Mouse (Mus musculus): ENCODE data around the gene Tmtc1. TPM values are rescaled to one million over a fixed set of nuclear protein-coding genes. Genes with fewer than 3 reads are reported as not detected.

The Tmtc1 gene
- polyA plus RNA-seq, 1 experiment, result 0.01 TPM

DNA sequence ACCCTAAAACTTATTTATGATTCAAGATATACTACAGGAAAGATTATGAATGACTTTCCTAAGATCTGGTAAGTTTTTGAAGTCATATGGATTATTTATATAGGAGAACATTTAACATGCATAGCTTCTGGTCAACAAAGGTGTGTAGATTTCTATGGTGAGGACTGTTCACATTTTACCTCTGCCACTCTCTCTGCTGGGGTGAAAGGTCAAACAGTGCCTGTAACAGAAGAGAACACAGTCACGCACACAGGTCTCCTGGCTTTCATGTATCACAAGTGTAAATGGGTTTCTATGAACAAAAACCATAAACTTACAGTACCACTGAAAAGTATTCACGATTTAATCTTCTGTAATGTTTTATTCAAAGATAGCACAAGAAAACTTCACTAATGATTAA is 245.0 kb downstream of the Tmtc1 start:
- Histone ChIP-seq H3K27me3 (ENCODE audit: control insufficient read depth, insufficient read depth, insufficient read length) (no peaks in the 10 kb centered on the region), H3K36me3 (ENCODE audit: control insufficient read depth, insufficient read depth) (peaks cover 61% of the 10 kb centered on the region)
- TF ChIP-seq E2F4 (IDR thresholded peaks at IDR 0.05; ENCODE audit: insufficient read depth) (no peak), POLR2AphosphoS2 (IDR thresholded peaks at IDR 0.05; ENCODE audit: insufficient read length, low read depth) (no peak), TCF3 (IDR thresholded peaks at IDR 0.05; ENCODE audit: insufficient read length, low read depth) (no peak), USF1 (IDR thresholded peaks at IDR 0.05; ENCODE audit: low read depth) (no peak), SRF (IDR thresholded peaks at IDR 0.05; ENCODE audit: control insufficient read depth, insufficient read length, low read depth) (no peak), TCF12 (IDR thresholded peaks at IDR 0.05; ENCODE audit: insufficient read depth, poor library complexity, severe bottlenecking) (no peak), POLR2A (IDR thresholded peaks at IDR 0.05; ENCODE audit: insufficient read length, low read depth) (no peak), MYOG (IDR thresholded peaks at IDR 0.05; ENCODE audit: control insufficient read depth in 1 of 3, insufficient read depth in 1 of 3, insufficient read length in 2 of 3, low read depth in 2 of 3) (no peak), REST (IDR thresholded peaks at IDR 0.05; ENCODE audit: insufficient read depth, insufficient read length) (no peak), MYOD1 (IDR thresholded peaks at IDR 0.05; ENCODE audit: control insufficient read depth in 1 of 3, insufficient read length in 2 of 3, low read depth in 2 of 3) (no peak), MAX (IDR thresholded peaks at IDR 0.05; ENCODE audit: low read depth) (no peak), CEBPB (IDR thresholded peaks at IDR 0.05; ENCODE audit: insufficient read depth, poor library complexity, severe bottlenecking) (no peak)

GRCm38 (mm10) chr6:148193972-148194701 is 250.1 kb downstream of the Tmtc1 start:
- Histone ChIP-seq H3K4me3 (no peak overlapping the region), H3K36me3 (ENCODE audit: control insufficient read depth, insufficient read depth) (peaks cover 72% of the 10 kb centered on the region), H3K79me2 (ENCODE audit: control insufficient read depth, insufficient read depth) (no peaks in the 10 kb centered on the region), H3ac (ENCODE audit: control insufficient read depth, insufficient read length) (no peak overlapping the region), H3K27me3 (ENCODE audit: control insufficient read depth, insufficient read depth, insufficient read length) (no peaks in the 10 kb centered on the region), H3K4me2 (ENCODE audit: low read depth) (no peak overlapping the region)
- no peak for TF ChIP-seq MAX (IDR thresholded peaks at IDR 0.05; ENCODE audit: low read depth)
- no peak for TF ChIP-seq TCF3 (IDR thresholded peaks at IDR 0.05; ENCODE audit: insufficient read length, low read depth)
- TF ChIP-seq POLR2A (IDR thresholded peaks at IDR 0.05; ENCODE audit: insufficient read length, low read depth), result no peak
- TF ChIP-seq MYOD1 (IDR thresholded peaks at IDR 0.05; ENCODE audit: control insufficient read depth in 1 of 3, insufficient read length in 2 of 3, low read depth in 2 of 3), result no peak
- TF ChIP-seq SRF (IDR thresholded peaks at IDR 0.05; ENCODE audit: control insufficient read depth, insufficient read length, low read depth), result no peak
- TF ChIP-seq POLR2AphosphoS2 (IDR thresholded peaks at IDR 0.05; ENCODE audit: insufficient read length, low read depth), result no peak
- no peak for TF ChIP-seq CEBPB (IDR thresholded peaks at IDR 0.05; ENCODE audit: insufficient read depth, poor library complexity, severe bottlenecking)
- no peak for TF ChIP-seq MYOG (IDR thresholded peaks at IDR 0.05; ENCODE audit: control insufficient read depth in 1 of 3, insufficient read depth in 1 of 3, insufficient read length in 2 of 3, low read depth in 2 of 3)
- no peak for TF ChIP-seq TCF12 (IDR thresholded peaks at IDR 0.05; ENCODE audit: insufficient read depth, poor library complexity, severe bottlenecking)
- no peak for TF ChIP-seq E2F4 (IDR thresholded peaks at IDR 0.05; ENCODE audit: insufficient read depth)

More for the DNA sequence above, 245.0 kb downstream of the Tmtc1 start:
- H3K4me2 ChIP-seq (ENCODE audit: low read depth), result no peak overlapping the region
- no peak overlapping the region for H3K4me3 ChIP-seq
- no peaks in the 10 kb centered on the region for H3K79me2 ChIP-seq (ENCODE audit: control insufficient read depth, insufficient read depth)
- no peak overlapping the region for H3ac ChIP-seq (ENCODE audit: control insufficient read depth, insufficient read length)

GRCm38 (mm10) chr6:148185694-148186093 is 258.5 kb downstream of the Tmtc1 start:
- no peak overlapping the region for H3K4me2 ChIP-seq (ENCODE audit: low read depth)
- no peaks in the 10 kb centered on the region for H3K79me2 ChIP-seq (ENCODE audit: control insufficient read depth, insufficient read depth)
- TF ChIP-seq REST (IDR thresholded peaks at IDR 0.05; ENCODE audit: insufficient read depth, insufficient read length), result no peak
- no peak overlapping the region for H3ac ChIP-seq (ENCODE audit: control insufficient read depth, insufficient read length)
- H3K36me3 ChIP-seq (ENCODE audit: control insufficient read depth, insufficient read depth), result peaks cover 78% of the 10 kb centered on the region
- no peak overlapping the region for H3K4me3 ChIP-seq
- H3K27me3 ChIP-seq (ENCODE audit: control insufficient read depth, insufficient read depth, insufficient read length), result no peaks in the 10 kb centered on the region

Other genes starting within 250 kb of the Tmtc1 start
- gene Ergic2, start 232.0 kb downstream of the Tmtc1 start, polyA plus RNA-seq (2012; fragmentation: generic; extraction: Trizol), result 40.3 TPM

Measured in myocyte (in vitro differentiated cells).